Mouse (Mus musculus) liver, embryonic 14.5 days (tissue): ENCODE measurements around the gene Palld.

Source experiments
- CTCF ChIP-seq: IDR thresholded peaks from 2 replicates; pipeline ENCODE4 v1.5.1; 2016; ENCODE audit warnings: antibody characterized with exemption, low read depth, control low read depth
- EP300 ChIP-seq: IDR thresholded peaks from 2 replicates; pipeline ENCODE4 v1.6.1; 2016; ENCODE audit warnings: antibody characterized with exemption, low read depth

DNA sequence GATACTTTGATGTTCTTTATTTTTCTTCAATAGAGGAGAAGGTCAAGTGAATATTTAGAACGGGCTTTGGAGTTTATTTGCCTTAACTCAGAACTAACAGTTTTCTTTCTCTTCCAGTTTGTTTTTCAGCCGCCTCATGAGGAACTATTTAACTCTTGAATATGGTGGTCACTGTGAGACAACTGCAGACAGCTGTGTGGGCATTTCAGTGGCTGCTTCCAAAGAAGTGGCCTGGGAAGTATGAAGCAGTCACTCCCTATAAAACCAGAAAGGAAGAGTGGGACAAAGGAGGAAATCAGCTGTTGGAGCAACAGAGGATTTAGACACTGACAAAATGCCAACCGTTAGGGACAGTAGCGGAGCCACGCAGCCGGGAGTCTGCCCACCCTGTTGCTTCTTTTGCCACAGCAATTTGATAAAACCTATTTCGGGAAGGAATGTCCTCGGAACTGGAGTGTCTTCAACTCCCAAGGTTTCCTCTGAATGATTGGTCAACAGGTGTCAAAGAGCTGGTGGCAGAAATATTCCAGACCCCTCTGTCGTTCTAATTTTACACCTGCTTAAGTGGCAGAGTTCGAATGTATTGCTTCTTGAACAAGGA lies 19.1 kb upstream of the Palld start:
- TF ChIP-seq CTCF: no peak
- no peak for TF ChIP-seq EP300
